Mouse (Mus musculus) intestine, embryonic 15.5 days (tissue): ENCODE measurements around the gene Ston2. TPM values are rescaled to one million over a fixed set of nuclear protein-coding genes. Genes with fewer than 3 reads are reported as not detected.

Experiments used
- ATAC-seq: fragments of 200-750 bp; cut with Nextera tagmentation; 2 replicates; pipeline ENCODE4 v1.8.0; 2017; ENCODE audit warnings: moderate TSS enrichment, moderate library complexity
- H3K27ac ChIP-seq: fragments of 300-500 bp; sonication (generic); 2 replicates; pipeline ENCODE4 v1.5.1; 2015; ENCODE audit warnings: mild to moderate bottlenecking, inconsistent platforms
- H3K27me3 ChIP-seq: fragments of 300-500 bp; sonication (generic); replicated peaks from 2 replicates; pipeline ENCODE4 v1.6.1; 2015; ENCODE audit warnings: inconsistent platforms
- H3K36me3 ChIP-seq: fragments of 300-500 bp; sonication (generic); 2 replicates; pipeline ENCODE4 v1.6.1; 2015; ENCODE audit warnings: inconsistent platforms
- H3K4me1 ChIP-seq: fragments of 300-500 bp; sonication (generic); replicated peaks from 2 replicates; pipeline ENCODE4 v1.6.1; 2015; ENCODE audit warnings: inconsistent platforms
- H3K4me2 ChIP-seq: fragments of 300-500 bp; sonication (generic); replicated peaks from 2 replicates; pipeline ENCODE4 v1.6.1; 2015; ENCODE audit warnings: mild to moderate bottlenecking, inconsistent platforms
- H3K4me3 ChIP-seq: fragments of 300-500 bp; sonication (generic); replicated peaks from 2 replicates; pipeline ENCODE4 v1.5.1; 2015; ENCODE audit warnings: inconsistent platforms
- H3K9ac ChIP-seq: fragments of 300-500 bp; sonication (generic); 2 replicates; pipeline ENCODE4 v1.6.1; 2015; ENCODE audit warnings: inconsistent platforms
- H3K9me3 ChIP-seq: fragments of 300-500 bp; sonication (generic); 2 replicates; pipeline ENCODE4 v1.6.1; 2016; ENCODE audit warnings: inconsistent platforms
- WGBS: fragments of 180-500 bp; shearing (Covaris S2); methylation state at CpG from one replicate; pipeline ENCODE4 v1.1.7; 2015; 5-methylcytosine and 5-hydroxymethylcytosine counted together
- polyA plus RNA-seq: library from polyadenylated mRNA; unstranded; fragments of >200 nt; fragmentation: Nextera tagmentation; extraction: Ambion mirVana; gene quantifications from 2 replicates; pipeline ENCODE4 v1.2.1, GENCODE M21; 2015

Ston2 gene
- 6.5 and 7.4 TPM in 2 replicates for polyA plus RNA-seq

DNA sequence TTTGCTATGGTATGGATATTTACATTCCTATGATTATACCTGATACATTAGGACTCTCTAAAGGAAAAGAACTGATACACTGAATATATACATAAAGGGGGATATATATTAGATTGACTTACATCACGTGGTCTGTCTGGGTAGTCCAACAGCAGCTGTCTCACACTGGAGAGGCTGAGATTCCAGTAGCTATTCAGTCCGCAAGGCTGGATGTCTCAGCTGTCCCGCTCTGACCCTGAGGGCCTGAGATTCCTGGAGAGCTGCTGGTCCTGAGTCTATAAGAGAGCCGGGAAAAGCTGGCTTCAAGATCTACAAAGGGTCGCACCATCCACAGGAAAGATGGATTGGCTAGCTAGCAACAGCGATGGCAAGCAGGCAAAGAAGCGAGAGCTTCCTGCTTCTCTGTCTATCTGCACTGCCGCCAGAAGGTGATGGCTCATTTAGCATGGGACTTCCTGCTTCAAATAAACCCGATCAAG lies at the start of gene Ston2:
TSS of gene Ston2 (minus strand) at position 429 of the 479 bp plus-strand sequence.
- Histone ChIP-seq H3K9me3 (no peaks in the 10 kb centered on the region), H3K36me3 (no peaks in the 10 kb centered on the region), H3K9ac (no peak within 1 kb of the TSS), H3K27me3 (no peaks in the 10 kb centered on the region), H3K27ac (no peak within 1 kb of the TSS), H3K4me2 (no peak within 1 kb of the TSS), H3K4me1 (peaks cover 7% of the 10 kb centered on the region; the same call in 1 of the 2 replicates), H3K4me3 (no peak within 1 kb of the TSS)
- no peak for ATAC-seq
- WGBS, result 62% methylated on average over 9 of the region's 9 CpGs

DNA sequence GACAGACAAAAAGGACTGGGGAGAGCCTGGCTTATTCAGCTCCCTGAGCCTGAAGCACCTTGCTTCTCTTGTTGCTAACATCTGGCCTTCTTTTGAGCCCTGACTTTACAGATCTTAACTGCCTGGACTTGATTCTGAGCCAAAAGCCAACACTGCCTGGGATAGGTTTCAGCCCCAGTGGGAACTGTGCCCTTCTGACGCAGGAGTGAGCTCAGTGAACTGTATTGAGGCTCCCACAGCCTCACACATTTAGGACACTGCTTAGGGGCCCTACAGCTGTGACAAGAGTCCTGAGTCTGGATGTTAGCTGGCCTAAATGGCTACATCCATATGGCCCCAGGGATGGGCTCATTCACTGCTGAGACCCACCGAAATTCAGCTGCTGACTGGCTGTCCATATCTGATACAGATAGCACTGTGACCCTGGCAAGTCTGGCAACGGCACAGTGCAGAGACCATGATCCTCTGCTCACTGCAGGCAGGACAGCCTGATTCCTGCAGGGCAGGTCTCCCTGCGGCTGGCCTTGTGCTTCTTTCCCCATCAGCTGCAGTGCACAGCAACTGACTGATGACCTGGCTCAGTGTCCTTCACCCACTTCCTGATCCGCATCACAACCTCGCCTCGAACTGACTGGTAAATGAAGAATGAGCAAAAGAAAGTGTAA lies 49.3 kb upstream of the Ston2 start:
- no peak overlapping the region for H3K27ac ChIP-seq
- H3K4me1 ChIP-seq, result 0 out of 2 replicates have a peak, but pooled peaks cover 3% of the 10 kb centered on the region
- peaks cover 25% of the 10 kb centered on the region for H3K36me3 ChIP-seq
- 79% methylated on average over 7 of the region's 7 CpGs for WGBS
- ATAC-seq, result peak; percentile 35; the same call in 1 of the 2 replicates
- no peaks in the 10 kb centered on the region for H3K27me3 ChIP-seq
- H3K4me3 ChIP-seq, result no peak overlapping the region
- no peak overlapping the region for H3K4me2 ChIP-seq
- H3K9me3 ChIP-seq, result no peaks in the 10 kb centered on the region
- no peak overlapping the region for H3K9ac ChIP-seq

DNA sequence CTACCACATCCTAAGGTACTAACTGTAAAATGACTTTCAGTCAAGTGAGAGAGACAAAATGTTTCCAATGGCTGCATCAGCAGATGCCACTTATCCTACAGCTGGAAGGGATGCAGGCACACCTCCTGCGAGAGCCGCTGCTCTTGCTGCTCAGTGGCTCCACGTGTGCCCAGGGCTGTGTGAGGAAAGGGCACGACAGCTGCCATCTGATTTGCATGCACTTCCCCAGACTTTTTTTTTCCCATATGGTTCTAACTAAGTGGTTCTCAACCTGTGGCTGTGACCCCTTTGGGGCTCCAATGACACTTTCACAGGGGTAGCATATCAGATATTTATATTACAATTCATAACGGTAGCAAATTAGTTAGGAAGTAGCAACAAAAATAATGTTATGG lies 45.7 kb upstream of the Ston2 start:
- Histone ChIP-seq H3K27me3 (no peaks in the 10 kb centered on the region), H3K9ac (no peak overlapping the region), H3K36me3 (peaks cover 16% of the 10 kb centered on the region), H3K27ac (0 out of 2 replicates have a peak overlapping the region, but pooled peaks have one; percentile 29), H3K4me3 (no peak overlapping the region), H3K4me1 (0 out of 2 replicates have a peak, but pooled peaks cover 3% of the 10 kb centered on the region), H3K9me3 (no peaks in the 10 kb centered on the region), H3K4me2 (no peak overlapping the region)
- ATAC-seq, result peak; percentile 26; the same call in 1 of the 2 replicates
- WGBS, result 84% methylated on average over 5 of the region's 5 CpGs

DNA sequence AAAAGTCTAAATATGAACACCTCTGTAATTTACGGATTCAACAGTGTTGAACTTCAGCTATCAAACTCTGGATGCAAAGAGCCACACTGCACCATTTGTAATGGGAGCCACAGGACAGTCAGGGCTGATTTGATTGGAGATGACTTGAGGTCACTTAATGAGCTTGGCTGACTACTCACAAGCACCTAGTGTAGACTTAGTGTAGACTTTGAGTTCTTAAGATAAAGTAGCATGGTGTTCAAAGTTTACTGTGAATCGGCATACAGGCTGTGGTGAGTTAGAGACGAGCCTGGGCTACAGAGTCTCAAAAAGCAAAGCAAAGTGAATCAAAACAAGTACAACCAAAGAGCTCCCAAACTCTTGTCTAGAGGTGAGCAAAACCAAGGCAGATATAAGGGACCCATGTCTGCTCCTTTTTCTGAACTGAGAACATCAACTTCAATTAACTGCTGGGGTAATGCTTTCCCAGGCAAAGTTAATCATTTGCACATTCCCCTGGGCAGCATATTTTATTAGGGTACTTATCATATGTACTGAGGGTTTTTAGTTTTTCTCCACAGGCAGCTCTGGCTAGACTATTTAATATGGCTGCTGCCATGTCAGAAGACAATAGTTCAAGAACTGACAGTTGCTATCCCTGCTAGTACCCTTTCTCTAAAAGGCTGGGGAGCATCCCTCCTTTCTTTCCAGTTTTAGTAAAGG lies 45.2 kb upstream of the Ston2 start:
- peak; percentile 89 for ATAC-seq
- WGBS, result 78% methylated on average over 3 of the region's 3 CpGs
- Histone ChIP-seq H3K4me1 (0 out of 2 replicates have a peak, but pooled peaks cover 3% of the 10 kb centered on the region), H3K9ac (no peak overlapping the region), H3K27ac (peak overlapping the region; percentile 29; the same call in 1 of the 2 replicates), H3K27me3 (no peaks in the 10 kb centered on the region), H3K4me2 (no peak overlapping the region; the same call in 1 of the 2 replicates), H3K9me3 (no peaks in the 10 kb centered on the region), H3K36me3 (peaks cover 16% of the 10 kb centered on the region), H3K4me3 (no peak overlapping the region)

DNA sequence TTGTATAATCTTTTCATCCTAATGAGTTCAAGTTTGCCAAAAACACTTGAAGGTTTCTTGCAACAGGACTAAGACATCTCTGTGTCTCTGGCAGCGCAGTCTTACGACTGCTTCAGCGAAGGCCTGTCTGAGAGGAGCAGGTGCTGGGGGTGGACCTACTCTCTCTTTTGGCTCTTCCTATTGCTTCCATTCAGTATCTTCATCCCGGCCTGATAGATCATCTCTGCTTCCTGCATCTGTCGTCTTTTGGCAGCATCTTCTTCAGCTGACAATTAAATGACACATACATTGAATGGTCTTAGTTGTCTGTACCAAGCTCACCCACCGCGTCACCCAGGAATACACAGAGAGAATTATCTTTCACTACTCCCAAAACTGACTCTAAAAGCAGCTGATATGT lies 43.2 kb upstream of the Ston2 start:
- ATAC-seq, result no peak
- Histone ChIP-seq H3K27me3 (no peaks in the 10 kb centered on the region), H3K9me3 (no peaks in the 10 kb centered on the region), H3K4me1 (0 out of 2 replicates have a peak, but pooled peaks cover 3% of the 10 kb centered on the region), H3K27ac (no peak overlapping the region), H3K9ac (no peak overlapping the region), H3K36me3 (peaks cover 16% of the 10 kb centered on the region), H3K4me3 (no peak overlapping the region), H3K4me2 (no peak overlapping the region)
- WGBS, result 91% methylated on average over 7 of the region's 7 CpGs

DNA sequence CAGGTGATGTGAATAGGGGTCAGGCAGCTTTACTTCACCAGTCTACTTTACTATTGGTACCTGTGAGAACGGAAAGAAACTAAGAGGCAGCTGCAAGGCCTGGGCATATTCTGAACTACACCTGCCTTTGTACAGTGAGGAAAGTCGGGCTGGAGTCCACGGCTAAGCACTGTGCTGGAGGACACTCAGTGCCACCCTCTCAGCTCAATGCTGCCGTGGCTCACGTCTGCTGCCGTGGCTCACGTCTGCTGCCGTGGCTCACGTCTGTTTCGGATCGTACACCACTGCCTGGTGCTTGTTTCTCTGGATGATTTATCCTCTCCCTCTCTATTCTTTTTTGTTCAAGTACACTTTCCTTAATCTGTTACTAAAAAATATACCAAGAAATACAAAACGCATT lies 32.3 kb upstream of the Ston2 start:
- ATAC-seq, result no peak
- H3K4me3 ChIP-seq, result no peak overlapping the region
- no peaks in the 10 kb centered on the region for H3K9me3 ChIP-seq
- 91% methylated on average over 12 of the region's 12 CpGs for WGBS
- H3K4me1 ChIP-seq, result no peaks in the 10 kb centered on the region
- no peaks in the 10 kb centered on the region for H3K27me3 ChIP-seq
- H3K4me2 ChIP-seq, result no peak overlapping the region
- peaks cover 24% of the 10 kb centered on the region for H3K36me3 ChIP-seq
- no peak overlapping the region for H3K9ac ChIP-seq
- no peak overlapping the region for H3K27ac ChIP-seq

DNA sequence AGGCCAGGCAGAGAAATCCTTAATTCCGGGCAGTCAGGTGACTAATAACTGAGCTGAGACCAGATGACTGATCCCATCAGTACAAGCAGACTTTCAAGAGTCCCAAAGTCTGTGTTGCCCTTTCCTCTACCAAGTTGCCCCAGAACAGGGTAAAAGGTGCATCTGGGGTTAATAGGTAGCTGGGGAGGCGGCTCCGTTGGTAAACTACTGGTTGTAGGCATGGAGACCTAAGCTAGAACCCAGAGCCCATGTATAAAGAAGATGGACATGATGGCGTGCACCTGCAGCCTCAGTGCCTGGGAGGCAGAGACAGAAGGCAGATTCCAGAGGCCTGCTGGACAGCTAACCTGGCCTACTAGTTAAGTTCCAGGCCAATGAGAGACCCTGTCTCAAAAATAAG lies 30.5 kb upstream of the Ston2 start:
- Histone ChIP-seq H3K4me3 (no peak overlapping the region), H3K4me1 (no peaks in the 10 kb centered on the region), H3K27me3 (no peaks in the 10 kb centered on the region), H3K9ac (no peak overlapping the region), H3K9me3 (no peaks in the 10 kb centered on the region), H3K36me3 (peaks cover 28% of the 10 kb centered on the region), H3K4me2 (no peak overlapping the region), H3K27ac (no peak overlapping the region)
- ATAC-seq, result no peak
- 91% methylated on average over 4 of the region's 4 CpGs for WGBS

DNA sequence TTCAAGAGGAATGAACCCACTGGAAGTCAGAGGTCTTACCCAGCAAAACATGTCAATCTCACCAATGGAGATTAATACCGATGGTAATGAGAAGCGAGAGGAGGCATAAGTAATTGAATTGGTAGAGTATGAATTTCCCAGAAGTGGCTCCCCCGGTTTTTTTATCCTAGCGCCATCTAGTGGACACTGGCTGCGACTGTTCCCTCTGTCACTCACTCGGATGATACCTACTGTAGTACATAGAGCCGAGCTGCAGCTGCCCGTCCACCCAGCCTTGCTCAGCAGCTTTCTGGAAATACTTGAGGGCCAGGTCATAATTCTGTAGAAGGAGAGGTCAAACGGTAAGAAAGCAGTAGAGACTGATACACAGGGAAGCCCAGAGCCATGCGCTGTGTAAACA lies 27.8 kb upstream of the Ston2 start:
- H3K9me3 ChIP-seq, result no peaks in the 10 kb centered on the region
- H3K4me1 ChIP-seq, result no peaks in the 10 kb centered on the region
- no peak overlapping the region for H3K4me2 ChIP-seq
- peaks cover 39% of the 10 kb centered on the region for H3K36me3 ChIP-seq
- no peak overlapping the region for H3K9ac ChIP-seq
- peak; percentile 72 for ATAC-seq
- 37% methylated on average over 10 of the region's 10 CpGs for WGBS
- H3K27me3 ChIP-seq, result no peaks in the 10 kb centered on the region
- H3K4me3 ChIP-seq, result no peak overlapping the region
- H3K27ac ChIP-seq, result no peak overlapping the region

DNA sequence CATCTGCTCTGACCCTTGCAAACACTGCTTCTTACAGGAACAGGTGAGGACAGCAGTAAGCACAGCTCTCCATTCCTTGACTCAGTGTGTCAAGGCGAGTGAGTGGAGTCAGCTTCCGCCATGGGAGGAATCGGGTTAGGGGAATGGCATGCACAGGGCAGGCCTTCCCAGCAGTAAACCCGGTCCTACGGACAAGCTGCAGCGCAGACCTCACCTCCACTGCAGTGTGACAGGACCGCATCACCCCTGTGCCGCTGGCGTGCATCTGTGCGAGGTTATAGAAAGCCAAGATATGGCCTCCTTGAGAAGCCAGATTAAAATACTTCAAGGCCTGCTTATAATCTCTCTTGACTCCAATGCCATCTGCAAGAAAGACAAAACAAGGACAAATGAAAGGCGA lies 27.4 kb upstream of the Ston2 start:
- Histone ChIP-seq H3K9ac (no peak overlapping the region), H3K4me1 (no peaks in the 10 kb centered on the region), H3K4me2 (no peak overlapping the region), H3K4me3 (no peak overlapping the region), H3K27me3 (no peaks in the 10 kb centered on the region), H3K36me3 (peaks cover 39% of the 10 kb centered on the region), H3K9me3 (no peaks in the 10 kb centered on the region), H3K27ac (no peak overlapping the region)
- ATAC-seq, result no peak
- WGBS, result 96% methylated on average over 11 of the region's 11 CpGs

DNA sequence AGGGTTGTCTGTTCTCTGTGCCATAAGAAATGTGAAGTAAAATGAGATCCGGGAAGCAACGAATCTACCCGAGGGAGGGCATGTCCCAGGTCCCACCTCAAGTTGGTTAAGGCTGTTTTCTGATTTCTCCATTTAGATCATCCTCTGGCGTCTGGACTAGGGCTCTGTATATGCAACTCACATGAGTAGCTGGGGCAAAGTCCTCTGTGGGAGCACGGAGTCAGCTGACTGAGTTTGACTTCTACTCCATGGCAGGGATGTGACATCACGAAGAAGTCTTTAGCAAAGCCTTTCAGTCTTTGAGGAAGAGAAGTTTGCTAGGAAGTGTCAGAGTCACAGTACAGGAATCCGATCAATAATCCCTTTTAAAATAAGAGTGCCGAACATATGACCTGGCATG lies 20.7 kb upstream of the Ston2 start:
- H3K4me2 ChIP-seq, result no peak overlapping the region
- H3K9ac ChIP-seq, result no peak overlapping the region
- no peaks in the 10 kb centered on the region for H3K27me3 ChIP-seq
- no peaks in the 10 kb centered on the region for H3K9me3 ChIP-seq
- H3K4me3 ChIP-seq, result no peak overlapping the region
- WGBS, result 91% methylated on average over 8 of the region's 8 CpGs
- no peak overlapping the region for H3K27ac ChIP-seq
- no peak for ATAC-seq
- peaks cover 25% of the 10 kb centered on the region for H3K36me3 ChIP-seq
- H3K4me1 ChIP-seq, result no peaks in the 10 kb centered on the region

DNA sequence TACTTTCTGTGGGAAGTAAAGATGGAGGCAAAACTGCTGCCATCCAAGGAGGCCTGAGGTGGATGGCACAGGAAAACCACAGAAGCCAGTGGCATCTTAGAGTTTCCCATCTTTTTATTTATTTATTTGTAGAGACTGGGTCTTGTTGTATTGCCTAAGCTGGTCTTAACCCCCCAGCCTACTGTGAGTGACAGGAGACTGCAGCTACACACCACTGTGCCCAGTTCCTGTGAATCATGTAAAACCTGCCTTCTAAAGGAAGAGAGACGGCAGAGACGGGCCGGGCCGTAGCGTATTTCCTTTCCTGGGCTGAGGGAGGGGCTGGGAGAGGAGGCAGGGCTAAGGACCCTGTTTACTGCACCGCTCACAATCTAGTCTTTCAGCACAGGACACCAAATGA lies 19.6 kb upstream of the Ston2 start:
- Histone ChIP-seq H3K9ac (no peak overlapping the region), H3K36me3 (peaks cover 18% of the 10 kb centered on the region), H3K27me3 (no peaks in the 10 kb centered on the region), H3K9me3 (no peaks in the 10 kb centered on the region), H3K27ac (no peak overlapping the region), H3K4me1 (no peaks in the 10 kb centered on the region), H3K4me2 (no peak overlapping the region), H3K4me3 (no peak overlapping the region)
- ATAC-seq, result no peak
- 94% methylated on average over 6 of the region's 6 CpGs for WGBS

DNA sequence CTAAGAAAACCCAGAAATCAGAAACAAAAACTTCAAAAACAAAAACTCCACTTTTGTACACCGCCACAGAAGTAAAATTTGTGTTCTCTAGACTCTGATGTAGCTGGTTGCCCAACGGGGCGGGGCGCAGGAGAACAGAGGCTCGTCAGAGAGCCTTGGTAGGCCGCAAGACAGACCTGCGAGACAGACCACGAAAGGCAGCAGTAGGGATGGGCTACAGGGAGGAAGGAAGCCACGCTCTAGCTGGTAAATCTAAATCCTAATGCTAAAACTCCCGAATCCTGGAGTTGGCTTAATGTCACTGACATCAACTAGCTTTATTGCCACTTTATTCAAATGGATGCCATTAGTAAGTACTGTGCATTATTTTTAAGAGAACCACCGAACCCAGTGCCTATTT lies 18.9 kb upstream of the Ston2 start:
- Histone ChIP-seq H3K4me3 (no peak overlapping the region), H3K9me3 (no peaks in the 10 kb centered on the region), H3K36me3 (peaks cover 14% of the 10 kb centered on the region), H3K4me1 (no peaks in the 10 kb centered on the region), H3K9ac (no peak overlapping the region), H3K27ac (no peak overlapping the region), H3K27me3 (no peaks in the 10 kb centered on the region), H3K4me2 (no peak overlapping the region)
- WGBS, result 92% methylated on average over 11 of the region's 11 CpGs
- ATAC-seq, result no peak
